Mouse (Mus musculus): Measurements from ENCODE around the gene Nfkbia. TPM values are rescaled to one million over a fixed set of nuclear protein-coding genes. Genes with fewer than 3 reads are reported as not detected.
A peak's percentile ranks its signal among the peaks of the same experiment; 100 is the strongest.

Nfkbia gene
- total RNA-seq, 2 experiments from 2014 or later = 34.0 to 43.0 TPM

DNA sequence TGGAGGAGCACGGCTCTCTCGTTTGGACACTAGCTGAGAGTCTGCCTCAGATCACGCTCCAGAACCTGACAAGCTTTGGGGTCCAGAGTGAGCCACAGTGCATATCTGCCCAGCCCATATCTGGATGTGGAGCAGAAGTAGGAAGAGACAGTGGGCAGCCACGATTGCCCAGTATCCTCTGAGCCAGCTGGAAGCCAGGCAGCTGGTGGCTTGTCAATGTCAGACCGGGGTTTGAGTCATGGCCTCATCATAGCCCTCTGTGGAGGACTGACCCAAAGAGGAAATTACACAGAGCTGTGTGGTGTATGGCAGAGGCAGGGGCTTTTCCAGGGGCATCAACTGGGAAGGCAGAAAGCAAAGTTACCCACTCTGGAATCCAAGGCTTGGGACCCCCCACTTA, 25.6 kb downstream of the Nfkbia start:
- no peak for DNase-seq (ENCODE audit: low spot score in 2 of 2)

DNA sequence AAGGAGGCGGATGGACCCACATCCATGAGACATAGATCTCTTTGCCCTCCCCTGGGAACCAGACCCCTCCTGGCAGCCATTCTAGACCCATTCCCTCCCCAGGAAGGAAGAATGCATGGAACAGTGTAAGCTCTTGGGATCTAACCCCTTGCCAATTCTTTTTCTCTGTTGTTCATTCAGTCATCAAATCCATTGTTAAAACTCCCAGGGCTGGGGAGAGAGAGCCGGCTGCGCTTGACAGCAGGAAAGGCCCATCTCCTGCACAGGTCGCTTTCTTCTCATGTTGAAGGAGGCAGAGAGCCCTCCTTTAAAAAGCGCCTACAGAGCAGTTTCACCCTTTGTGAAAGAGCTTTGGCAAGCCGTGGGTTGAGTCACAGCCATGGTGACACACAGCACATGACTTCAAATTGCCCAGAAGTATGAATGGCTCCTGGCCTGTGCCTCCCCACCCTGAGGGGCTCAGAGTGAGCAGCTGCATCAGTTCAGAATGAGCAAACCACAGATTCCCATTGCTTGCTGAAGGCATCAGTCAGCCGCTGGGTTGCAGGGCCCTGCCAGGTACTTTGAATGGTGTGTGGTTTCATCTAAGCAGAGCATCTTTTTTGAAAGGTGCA, 26.3 kb downstream of the Nfkbia start:
- DNase-seq (ENCODE audit: low spot score in 2 of 2) = no peak

DNA sequence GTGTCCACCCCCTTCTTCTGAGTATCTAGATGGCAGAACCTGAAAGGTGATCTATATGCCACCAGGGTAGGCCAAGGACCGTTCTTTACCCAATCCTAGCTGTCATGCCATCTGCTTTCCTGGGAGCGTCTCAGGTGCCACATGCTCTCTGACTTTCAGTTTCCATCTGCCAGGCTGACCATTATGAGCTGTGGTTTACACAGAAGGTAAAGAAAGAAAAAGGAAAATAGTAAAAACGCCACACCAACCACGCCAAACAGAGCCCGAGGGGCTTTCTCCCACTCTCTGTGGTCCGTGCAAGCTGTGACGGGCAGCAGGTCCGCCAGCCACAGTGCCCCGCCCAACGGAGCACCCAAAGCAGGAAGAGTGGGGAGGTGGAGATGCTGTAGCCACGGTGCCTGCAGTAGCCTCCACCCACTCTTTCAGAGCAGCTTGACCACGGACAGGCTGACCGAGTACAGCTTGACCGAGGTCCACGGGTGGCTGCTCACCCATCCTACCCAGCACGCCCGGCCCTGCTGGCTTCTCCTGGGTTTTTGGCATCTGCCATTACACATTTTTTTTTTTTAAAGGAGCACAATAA, 27.0 kb downstream of the Nfkbia start:
- DNase-seq (ENCODE audit: low spot score in 2 of 2) = no peak

DNA sequence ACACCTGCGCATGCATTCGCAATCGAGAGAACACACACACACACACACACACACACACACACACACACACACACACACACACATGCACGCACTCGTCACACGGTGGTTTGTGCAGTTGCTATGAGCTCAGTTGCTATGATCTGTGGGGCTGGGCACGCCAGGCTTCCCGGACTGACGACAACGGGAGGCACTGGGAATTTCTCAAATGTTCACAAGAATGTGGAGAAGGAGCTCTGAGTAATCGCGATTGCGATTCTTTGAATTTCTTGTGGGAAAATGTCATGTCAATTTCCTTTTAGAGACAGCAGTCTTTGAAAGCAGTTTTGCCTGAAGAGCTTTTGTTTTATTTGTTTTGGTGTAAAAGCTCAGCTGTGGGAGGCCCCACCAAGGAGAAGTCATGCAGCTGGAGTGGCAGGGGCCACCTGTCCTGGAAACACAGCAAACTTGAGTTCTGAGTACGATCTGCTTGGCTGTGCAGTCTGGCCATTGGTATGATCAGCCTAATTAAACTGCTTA, 27.5 kb downstream of the Nfkbia start:
- peak in 1 of 2 experiments; percentile 41 for DNase-seq (ENCODE audit: low spot score in 2 of 2)

DNA sequence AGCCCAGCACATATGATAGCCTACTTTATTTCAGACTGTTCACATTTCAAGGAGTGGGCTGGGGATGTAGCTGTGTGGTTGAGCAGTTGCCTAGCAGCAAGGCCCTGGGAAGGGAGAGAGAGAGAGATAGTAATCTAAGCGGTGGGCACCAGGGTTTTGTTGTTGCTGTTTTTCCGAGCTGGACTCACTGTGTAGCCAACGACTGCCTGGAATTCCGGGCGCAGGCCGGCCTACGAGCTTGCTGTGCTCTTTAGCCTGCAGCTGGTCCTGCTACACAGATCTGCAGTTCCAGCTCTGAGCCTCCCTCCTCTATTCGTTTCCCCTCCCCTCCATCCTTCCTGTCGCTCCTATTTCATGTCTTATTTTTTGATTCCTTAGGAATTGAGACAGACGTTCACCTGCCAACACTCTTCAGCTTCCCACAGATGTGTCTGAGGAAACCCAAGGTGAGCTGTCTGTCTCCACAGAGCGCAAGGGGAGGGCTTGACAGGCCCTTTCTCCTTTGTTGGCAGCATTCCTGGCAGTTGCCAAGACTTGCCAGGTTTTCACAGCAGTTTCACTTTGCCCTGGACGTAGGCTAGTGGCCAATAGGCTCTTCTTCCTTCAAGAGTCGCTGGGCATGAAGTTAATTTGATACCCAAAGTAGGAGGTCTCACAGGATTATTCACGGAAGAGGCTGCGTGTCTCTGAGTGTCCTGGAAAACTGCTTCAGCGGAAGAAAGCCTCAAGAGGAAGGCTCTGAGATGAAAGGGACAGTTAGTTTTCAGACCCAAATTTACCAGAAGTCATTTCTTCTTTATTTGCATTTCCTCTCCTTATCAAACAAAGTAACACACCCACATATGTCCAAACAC, 28.2 kb downstream of the Nfkbia start:
- DNase-seq (ENCODE audit: low spot score in 2 of 2) = peak; percentile 65

DNA sequence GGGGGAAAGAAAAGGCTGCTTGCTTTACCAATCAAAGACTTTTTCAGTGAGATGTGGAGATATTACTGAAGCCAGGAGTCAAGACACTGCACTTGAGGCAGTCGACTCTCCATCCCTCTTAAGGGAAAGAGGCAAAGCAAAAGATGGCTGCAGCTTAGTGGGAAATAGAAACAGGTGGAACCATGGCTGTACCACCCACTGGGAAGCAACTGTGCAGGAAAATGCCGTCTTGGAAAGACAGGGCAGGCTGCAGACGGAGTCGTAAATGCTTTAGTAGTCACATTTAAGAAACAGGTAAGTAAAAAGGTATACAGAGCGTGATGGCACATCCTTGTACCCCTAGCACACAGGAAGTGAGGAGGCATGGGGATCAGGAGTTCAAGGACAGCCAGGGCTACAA, 29.4 kb downstream of the Nfkbia start:
- DNase-seq (ENCODE audit: low spot score in 2 of 2) = no peak

DNA sequence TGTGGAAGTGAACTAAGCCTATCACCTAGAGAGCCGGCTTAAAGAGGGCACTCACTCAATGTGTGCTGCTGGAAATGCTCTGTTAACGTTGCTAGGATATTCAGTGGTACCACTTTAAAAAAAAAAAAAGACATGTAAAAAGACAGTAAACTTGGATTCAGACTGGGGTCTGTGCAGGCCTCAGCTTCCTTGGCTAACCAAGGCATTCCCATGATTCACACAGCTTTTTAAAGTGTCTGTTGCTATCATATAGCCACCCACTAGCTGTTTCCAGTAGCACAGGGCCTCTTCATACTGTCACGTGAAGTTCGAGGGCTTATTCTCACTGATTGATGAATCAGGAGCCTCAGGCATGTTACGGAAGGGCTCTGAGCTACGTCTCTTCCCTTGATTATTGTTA, 30.0 kb downstream of the Nfkbia start:
- no peak for DNase-seq (ENCODE audit: low spot score in 2 of 2)

DNA sequence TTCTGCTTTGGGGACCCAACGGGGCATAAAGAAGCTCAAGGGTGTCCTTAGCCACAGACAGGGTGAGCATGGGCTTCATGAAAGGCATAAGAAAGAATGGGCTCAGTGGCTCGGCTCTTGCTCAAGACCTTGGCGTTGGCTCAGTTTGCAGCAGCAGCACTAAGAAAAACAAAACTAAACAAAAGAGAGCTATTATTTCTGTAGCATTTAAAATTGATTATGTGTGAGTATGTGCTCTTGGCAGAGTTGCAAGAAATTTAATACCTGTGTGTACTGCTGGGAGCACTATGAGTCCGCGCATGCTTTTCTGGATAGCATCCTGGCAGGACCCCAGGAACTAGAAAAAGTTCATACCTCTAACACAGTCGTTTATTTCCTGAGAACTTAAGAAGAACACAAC, 30.7 kb downstream of the Nfkbia start:
- DNase-seq (ENCODE audit: low spot score in 2 of 2) = no peak

DNA sequence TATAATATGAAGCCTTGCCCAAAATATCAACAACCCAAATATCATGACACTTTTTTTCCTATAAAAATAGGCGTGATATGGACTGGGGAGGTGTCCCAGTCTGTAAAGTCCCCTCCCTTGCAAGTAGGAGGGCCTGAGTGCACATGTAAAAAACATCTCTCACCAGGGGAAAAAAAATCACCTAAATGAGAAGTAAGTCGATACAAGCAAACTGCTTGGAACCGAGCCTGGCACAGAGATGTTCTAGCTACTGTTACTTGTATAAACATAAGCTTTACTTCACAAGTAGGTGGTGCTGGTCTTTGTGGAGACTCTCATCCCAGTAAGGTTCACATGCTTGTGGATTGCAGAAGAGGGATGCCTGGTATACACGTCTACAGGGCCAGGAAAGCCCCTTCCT, 31.5 kb downstream of the Nfkbia start:
- DNase-seq (ENCODE audit: low spot score in 2 of 2) = no peak

DNA sequence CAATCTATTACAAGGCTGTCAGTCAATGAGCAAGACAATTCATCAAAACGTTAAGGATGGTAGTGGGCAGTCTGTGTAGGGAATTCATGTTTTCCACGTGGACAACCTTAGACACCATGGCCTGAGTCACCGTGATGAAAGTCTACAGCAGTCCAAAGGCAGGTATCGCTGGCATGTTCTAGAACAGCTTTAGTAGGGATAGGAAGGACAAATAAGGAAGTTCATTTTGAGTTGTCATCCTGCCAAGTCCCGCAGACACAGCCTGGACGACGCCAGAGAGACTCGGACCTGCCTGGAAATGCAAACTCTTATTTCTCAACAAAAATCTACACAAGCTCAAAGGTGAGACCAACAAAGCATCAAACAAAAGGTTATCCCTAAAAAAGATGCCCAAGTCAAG, 32.7 kb downstream of the Nfkbia start:
- DNase-seq (ENCODE audit: low spot score in 2 of 2) = no peak

DNA sequence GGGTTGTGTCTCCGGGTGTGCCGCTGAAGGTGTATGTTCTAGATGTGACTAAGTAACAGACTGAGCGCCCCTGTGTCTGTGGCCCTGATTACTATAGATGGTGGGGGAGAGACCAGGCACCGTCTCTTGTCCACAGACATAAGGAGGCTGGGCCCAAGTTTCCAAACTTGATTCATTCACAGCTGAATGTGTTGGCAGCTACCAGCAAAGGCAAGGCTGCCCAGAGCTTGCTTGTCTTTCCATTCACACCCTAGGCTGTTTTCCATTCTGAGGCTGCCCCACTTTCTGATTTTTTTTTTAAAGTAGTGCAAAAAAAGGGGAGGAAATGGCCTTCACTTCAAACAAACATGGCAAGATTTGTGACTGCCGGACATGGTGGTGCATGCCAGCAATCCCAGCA, 35.6 kb downstream of the Nfkbia start:
- no peak for DNase-seq (ENCODE audit: low spot score in 2 of 2)

DNA sequence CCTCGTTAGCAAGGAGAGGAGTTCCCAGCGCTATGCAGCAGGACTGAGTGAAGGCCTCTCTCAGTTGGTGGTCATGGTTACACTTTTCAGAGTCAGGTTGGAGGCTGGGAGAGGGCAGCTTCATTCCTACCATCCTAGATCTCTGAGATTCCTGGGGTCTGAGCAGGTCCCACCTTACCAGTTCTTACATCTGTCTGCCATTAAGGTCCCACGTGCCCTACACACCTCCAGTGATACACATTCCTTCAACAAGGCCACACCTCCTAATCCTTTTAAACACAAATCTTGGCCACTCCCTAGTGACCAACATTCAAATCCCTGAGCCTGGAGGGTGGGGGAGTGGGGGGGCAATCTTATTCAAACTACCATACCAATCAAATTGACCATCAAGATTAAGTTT, 36.3 kb downstream of the Nfkbia start:
- DNase-seq (ENCODE audit: low spot score in 2 of 2) = no peak

DNA sequence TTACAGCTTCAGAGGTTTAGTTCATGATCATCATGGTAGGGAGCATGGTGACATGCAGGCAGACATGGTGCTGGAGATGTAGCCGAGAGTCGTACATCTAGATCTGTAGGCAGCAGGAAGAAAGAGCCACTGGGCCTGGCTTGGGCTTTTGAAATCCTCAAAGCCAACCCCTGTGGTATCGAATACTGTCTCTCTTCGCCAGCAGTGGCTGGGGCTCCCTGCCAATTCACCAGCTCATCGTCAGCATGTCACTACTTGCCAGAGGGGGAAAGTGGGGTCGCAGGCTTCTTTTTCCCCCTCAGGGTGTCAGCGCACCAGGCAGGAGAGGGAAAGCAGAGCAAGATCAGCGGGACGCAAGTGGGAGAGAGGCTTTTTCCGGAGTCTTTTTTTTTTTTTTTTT, 37.2 kb downstream of the Nfkbia start:
- peak in 1 of 2 experiments; percentile 57 for DNase-seq (ENCODE audit: low spot score in 2 of 2)

DNA sequence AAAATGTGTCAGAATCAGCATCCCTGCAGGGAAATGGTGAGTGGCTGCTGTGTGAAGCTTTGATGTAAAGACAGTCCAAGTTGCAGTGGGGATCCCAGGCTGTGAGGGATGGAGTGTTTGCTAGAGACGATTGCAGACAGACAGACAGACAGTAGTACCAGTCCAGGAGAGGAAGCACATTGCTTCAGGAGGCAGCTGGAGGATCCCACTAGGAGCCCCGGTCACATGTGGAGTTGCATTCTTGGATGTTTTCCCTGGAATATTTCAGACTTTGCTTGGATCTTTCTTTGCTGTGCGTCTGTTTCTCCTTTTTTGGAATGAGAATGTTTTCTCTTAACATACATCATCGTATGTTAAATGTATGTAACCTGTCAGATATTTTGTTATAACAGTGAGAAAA, 38.5 kb downstream of the Nfkbia start:
- DNase-seq (ENCODE audit: low spot score in 2 of 2) = no peak

DNA sequence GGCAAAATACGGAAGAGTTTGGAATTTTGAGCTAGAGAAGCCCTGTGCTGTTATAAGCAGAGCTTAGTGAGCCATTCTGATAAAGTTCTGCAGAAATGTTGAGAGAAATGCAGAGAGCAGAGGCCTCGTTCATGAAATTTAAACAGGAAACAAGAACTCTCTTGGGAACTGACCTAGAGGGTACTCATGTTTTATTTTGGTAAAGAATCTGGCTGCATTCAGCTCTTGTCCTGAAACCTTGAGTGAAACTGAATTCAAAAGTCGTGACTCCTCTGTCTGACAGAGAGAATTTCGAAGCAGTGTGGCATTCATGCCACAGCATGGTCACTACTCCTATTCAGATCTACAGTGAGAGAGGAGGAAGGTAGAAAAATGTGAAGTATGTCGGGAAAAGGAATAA, 39.6 kb downstream of the Nfkbia start:
- DNase-seq (ENCODE audit: low spot score in 2 of 2) = no peak

DNA sequence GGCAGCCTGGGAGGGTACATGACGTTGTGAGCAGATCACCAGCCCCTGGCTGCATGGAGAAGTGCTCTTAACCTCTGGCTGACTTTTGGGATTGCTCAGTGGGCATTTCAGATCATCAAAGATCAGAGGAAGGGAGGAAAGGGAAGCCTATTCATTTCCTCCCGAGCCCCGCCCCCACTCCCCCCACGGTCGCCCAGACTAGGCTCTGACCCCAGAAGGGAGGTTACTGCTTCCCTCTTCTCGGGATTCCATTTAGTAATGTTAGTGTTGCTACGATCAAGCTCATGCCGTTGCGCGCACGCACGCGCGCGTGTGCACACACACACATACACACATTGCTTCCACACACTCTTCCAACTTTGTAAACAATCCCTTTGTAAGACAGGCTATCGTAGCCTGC, 42.0 kb downstream of the Nfkbia start:
- no peak for DNase-seq (ENCODE audit: low spot score in 2 of 2)

DNA sequence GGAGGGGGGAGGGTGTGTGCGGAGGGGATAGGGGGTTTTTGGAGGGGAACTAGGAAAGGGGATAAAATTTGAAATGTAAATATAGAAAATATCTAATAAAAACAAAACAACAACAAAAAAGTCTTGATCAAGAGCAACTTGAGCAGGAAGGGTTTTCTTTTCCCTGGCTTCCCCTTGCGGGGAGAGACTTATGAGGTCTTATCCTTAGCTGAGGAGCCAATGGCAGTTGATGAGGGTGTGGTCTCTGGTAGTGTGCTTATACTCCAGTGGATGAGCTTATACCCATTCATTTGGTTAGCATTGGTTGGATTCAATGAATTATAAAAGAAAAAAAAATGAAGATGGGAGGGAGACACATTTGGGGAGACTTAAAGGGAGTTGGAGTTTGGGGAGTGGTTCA, 43.4 kb downstream of the Nfkbia start:
- no peak for DNase-seq (ENCODE audit: low spot score in 2 of 2)

DNA sequence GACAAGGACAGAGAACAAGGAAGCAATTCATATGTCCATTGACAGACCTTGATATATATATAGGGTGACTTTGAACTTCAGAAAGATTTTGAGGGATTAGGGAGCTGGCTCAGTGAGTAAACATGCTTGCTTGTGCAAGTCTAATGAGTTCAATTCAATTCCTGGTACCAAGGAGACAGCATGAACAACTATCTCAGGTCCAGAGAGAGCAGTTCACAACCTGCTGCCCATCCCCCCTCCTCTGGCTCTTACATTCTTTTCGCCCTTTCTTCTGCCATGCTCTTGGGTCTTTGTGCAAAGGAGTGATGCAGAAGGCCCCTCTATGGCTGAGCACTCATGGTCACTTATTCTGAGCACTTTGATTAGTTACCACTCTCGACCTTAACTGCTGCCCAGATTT, 44.0 kb downstream of the Nfkbia start:
- DNase-seq (ENCODE audit: low spot score in 2 of 2) = no peak

DNA sequence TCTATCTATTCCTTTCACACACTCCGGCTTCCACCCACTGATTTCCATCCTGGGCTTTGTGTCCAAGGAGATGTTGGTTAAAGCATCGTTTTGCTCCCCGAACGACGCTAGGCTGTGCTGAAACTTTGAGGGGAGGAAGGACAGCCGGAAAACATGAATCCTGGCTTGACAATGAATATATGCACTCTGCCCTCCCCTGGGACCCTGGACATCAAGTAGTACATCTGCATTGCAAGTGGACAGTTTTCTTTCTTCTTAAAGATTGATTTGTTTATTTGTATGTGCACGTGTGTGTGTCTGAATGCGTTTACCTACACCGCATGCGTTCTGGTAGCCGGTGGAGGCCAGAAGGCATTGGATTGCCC, 45.1 kb downstream of the Nfkbia start:
- no peak for DNase-seq (ENCODE audit: low spot score in 2 of 2)

DNA sequence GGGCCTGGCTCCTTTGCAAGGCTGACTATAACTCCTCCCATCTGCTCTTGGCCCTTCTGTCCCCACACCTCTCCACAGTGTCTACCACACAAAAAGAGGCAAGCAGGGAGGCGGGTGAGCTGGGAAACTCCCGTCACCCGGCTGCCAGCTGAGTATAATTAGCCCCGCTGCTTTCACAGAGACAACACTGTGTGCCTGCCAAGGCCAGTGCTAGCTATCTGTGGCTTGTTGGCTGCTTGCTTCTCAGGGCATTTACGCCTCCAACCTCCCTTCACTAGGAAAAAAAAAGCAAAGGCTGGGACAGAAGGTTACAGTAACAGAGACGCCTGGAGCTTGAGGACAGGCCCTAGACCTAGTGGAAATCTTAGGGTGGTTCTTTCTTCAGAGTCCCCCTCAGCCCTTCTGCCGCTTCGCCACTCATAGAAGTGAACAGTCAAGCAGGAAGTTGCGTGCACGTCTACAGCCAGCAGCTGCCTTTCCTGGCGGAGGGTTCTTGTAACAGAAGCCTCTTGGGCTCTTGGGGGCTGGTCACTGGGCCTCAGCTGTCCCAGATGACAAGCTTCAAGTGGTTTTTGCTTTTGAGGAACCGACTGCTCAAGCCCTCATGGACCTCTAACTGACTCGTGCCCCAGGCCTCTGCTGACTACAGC, 45.6 kb downstream of the Nfkbia start:
- peak; percentile 76 to 80 for DNase-seq (ENCODE audit: low spot score in 2 of 2)

DNA sequence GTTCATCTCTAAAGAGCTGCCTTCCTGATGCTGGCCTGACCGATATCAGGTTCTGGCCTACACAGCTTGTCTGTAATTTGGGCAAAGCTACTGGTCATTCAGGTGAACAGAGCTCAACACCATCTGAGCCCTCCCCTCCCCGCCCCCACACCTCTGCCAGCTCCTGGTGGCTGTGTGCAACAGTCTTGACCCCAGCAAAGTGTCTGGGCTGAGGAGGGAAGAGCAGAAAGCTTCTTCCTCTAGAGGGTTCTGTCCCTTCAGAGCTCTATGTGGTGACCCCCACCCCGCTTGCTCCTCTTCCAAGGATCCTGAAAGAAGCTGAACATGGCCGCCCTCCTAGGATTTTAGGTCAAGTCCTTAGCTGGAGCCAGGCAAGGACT, 46.1 kb downstream of the Nfkbia start:
- DNase-seq (ENCODE audit: low spot score in 2 of 2) = peak in 1 of 2 experiments; percentile 26

DNA sequence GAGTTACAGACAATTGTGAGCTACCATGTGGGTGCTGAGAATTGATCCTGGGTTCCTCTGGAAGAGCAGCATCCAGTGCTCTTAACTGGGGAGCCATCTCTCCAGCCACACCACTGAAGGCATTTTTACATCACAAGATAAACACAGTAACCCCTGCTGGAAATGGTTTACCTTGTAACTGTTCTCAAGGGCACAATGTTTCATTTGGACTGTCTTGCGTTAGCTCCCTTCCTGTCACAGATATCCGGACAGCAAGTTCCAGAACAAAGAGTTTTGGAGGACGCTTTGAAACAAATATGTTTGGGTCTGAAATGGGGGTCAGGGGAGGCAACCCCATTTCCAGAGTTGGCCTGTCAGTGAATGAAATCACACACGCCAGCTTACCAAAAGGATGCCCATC, 46.9 kb downstream of the Nfkbia start:
- DNase-seq (ENCODE audit: low spot score in 2 of 2) = no peak

Data from layer of hippocampus, postnatal 10 days (tissue).